Mouse (Mus musculus) liver, embryonic 15.5 days (tissue): ENCODE data around the gene Nnat. TPM values are rescaled to one million over a fixed set of nuclear protein-coding genes. Genes with fewer than 3 reads are reported as not detected.

Source experiments
- ATAC-seq: fragments of 200-750 bp; cut with Nextera tagmentation; 2 replicates; pipeline ENCODE4 v1.8.0; 2017; ENCODE audit warnings: moderate number of reproducible peaks, mild to moderate bottlenecking, moderate library complexity; ENCODE audit not compliant: insufficient read depth
- H3K27ac ChIP-seq: fragments of 300-500 bp; sonication (generic); replicated peaks from 2 replicates; pipeline ENCODE4 v1.5.1; 2015; ENCODE audit warnings: mild to moderate bottlenecking, inconsistent platforms
- H3K27me3 ChIP-seq: fragments of 300-500 bp; sonication (generic); 2 replicates; pipeline ENCODE4 v1.6.1; 2015; ENCODE audit warnings: mild to moderate bottlenecking, inconsistent platforms
- H3K36me3 ChIP-seq: fragments of 300-500 bp; sonication (generic); replicated peaks from 2 replicates; pipeline ENCODE4 v1.6.1; 2015; ENCODE audit warnings: moderate library complexity, mild to moderate bottlenecking, inconsistent platforms
- H3K4me1 ChIP-seq: fragments of 300-500 bp; sonication (generic); replicated peaks from 2 replicates; pipeline ENCODE4 v1.6.1; 2015; ENCODE audit warnings: inconsistent platforms
- H3K4me2 ChIP-seq: fragments of 300-500 bp; sonication (generic); 2 replicates; pipeline ENCODE4 v1.6.1; 2015; ENCODE audit warnings: moderate library complexity, mild to moderate bottlenecking, inconsistent platforms
- H3K4me3 ChIP-seq: fragments of 300-500 bp; sonication (generic); replicated peaks from 2 replicates; pipeline ENCODE4 v1.5.1; 2015; ENCODE audit warnings: mild to moderate bottlenecking, inconsistent platforms
- H3K9ac ChIP-seq: fragments of 300-500 bp; sonication (generic); 2 replicates; pipeline ENCODE4 v1.6.1; 2015; ENCODE audit warnings: moderate library complexity, mild to moderate bottlenecking, inconsistent platforms
- H3K9me3 ChIP-seq: fragments of 300-500 bp; sonication (generic); replicated peaks from 2 replicates; pipeline ENCODE4 v1.6.1; 2016; ENCODE audit warnings: inconsistent platforms
- WGBS: fragments of 180-500 bp; shearing (Covaris S2); methylation state at CpG from one replicate; pipeline ENCODE4 v1.1.7; 2015; ENCODE audit warnings: mixed read lengths; ENCODE audit not compliant: insufficient replicate concordance; 5-methylcytosine and 5-hydroxymethylcytosine counted together
- polyA plus RNA-seq: library from polyadenylated mRNA; unstranded; fragments of >200 nt; fragmentation: Nextera tagmentation; extraction: Ambion mirVana; gene quantifications from 2 replicates; pipeline ENCODE4 v1.2.1, GENCODE M21; 2015

Nnat gene
- polyA plus RNA-seq, 1 experiment from 2014 or later: 17.1 TPM

DNA sequence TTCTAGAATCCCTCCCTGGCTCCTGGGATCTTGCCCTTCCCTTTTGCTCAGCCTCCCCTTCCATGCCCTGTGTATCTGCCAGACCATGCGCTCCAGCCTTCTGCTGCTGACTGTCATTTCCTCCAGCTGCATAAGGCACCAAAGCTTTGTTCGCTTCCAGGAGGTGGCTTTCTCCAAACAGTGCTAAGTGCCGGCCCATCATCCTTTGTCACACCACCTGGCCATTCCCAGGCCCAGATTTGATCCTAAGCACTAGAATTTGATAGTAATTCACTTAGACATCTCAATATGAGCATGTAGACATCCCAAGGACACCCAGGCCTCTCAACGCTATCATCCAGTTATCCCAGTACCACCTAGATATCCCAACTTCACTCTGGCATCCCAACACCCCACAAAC, 25.7 kb upstream of the Nnat start:
- Histone ChIP-seq H3K4me3 (no peak overlapping the region), H3K4me1 (no peaks in the 10 kb centered on the region), H3K27ac (no peak overlapping the region), H3K36me3 (no peaks in the 10 kb centered on the region), H3K27me3 (peaks cover 9% of the 10 kb centered on the region; the same call in 1 of the 2 replicates), H3K4me2 (no peak overlapping the region), H3K9ac (no peak overlapping the region), H3K9me3 (no peaks in the 10 kb centered on the region)
- no peak for ATAC-seq
- 59% methylated on average over 4 of the region's 4 CpGs for WGBS

DNA sequence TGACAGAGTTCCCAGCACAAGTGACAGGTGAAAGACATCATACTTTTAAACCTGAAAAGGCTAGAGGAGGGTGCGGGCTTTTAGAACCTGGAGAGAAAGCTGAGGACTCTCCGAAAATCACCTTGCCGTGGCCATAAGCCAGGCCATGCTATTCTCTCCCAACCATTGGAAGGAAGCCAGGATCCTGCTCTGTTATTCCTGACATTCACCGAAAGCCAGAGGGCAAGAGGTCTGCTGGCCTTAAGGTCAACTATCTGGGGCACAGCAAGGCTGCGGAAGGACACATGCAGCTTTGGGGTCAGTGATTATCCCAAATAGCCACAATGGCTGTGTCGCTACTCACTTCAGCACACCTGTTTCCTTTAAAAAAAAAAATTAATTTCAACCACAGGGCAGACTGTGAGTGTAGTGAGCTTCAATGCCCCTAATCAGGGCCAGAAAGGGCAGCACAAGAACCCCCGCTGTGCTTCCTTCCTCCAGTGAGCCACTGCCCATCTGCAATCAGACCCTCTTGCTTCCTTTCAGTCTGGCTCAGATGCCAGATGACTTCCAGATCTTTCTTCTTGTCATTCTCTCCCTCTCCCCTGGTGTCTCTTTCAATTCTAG, 23.3 kb upstream of the Nnat start:
- Histone ChIP-seq H3K4me1 (peaks cover 15% of the 10 kb centered on the region), H3K27ac (no peak overlapping the region), H3K9ac (no peak overlapping the region), H3K27me3 (peaks cover 9% of the 10 kb centered on the region; the same call in 1 of the 2 replicates), H3K9me3 (no peaks in the 10 kb centered on the region), H3K36me3 (no peaks in the 10 kb centered on the region), H3K4me3 (no peak overlapping the region), H3K4me2 (no peak overlapping the region)
- 44% methylated on average over 7 of the region's 7 CpGs for WGBS
- 0 out of 2 replicates have a peak, but pooled peaks have one; percentile 37 for ATAC-seq

DNA sequence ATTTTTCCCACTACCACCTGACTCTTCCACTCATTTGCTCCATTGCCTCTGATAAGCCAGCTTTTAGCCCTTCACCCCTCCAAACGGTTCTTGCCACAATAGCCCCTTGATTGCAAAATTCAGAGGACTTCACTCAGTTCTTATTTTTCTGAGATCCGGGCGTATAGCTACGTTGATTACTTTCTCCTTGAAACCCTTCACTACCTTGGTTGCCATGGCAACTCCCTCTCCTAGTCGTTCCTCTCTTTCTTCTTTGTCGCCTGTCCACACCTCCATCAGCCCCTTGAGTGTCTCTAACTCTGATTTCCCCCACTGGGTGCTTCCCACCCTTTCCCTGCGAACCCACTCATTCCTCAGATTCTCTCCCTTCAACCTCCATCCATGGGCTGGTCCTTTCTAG, 22.8 kb upstream of the Nnat start:
- H3K27ac ChIP-seq: no peak overlapping the region
- no peak overlapping the region for H3K4me2 ChIP-seq
- H3K27me3 ChIP-seq: peaks cover 8% of the 10 kb centered on the region; the same call in 1 of the 2 replicates
- no peak for ATAC-seq
- H3K4me1 ChIP-seq: peaks cover 19% of the 10 kb centered on the region
- no peaks in the 10 kb centered on the region for H3K36me3 ChIP-seq
- H3K9me3 ChIP-seq: no peaks in the 10 kb centered on the region
- no peak overlapping the region for H3K9ac ChIP-seq
- WGBS: 43% methylated on average over 7 of the region's 7 CpGs
- no peak overlapping the region for H3K4me3 ChIP-seq

- no peak overlapping the region for H3K4me2 ChIP-seq
- WGBS: 64% methylated on average over 24 of the region's 24 CpGs
- no peak for ATAC-seq
Observed at GRCm38 (mm10) chr2:157540073-157540952, 19.6 kb upstream of the Nnat start.

GRCm38 (mm10) chr2:157540953-157541569, 18.8 kb upstream of the Nnat start:
- no peak for ATAC-seq
- Histone ChIP-seq H3K4me2 (no peak overlapping the region), H3K4me3 (no peak overlapping the region), H3K9me3 (no peaks in the 10 kb centered on the region), H3K4me1 (peaks cover 22% of the 10 kb centered on the region), H3K9ac (no peak overlapping the region), H3K27ac (no peak overlapping the region), H3K27me3 (peaks cover 7% of the 10 kb centered on the region; the same call in 1 of the 2 replicates), H3K36me3 (no peaks in the 10 kb centered on the region)
- 58% methylated on average over 9 of the region's 9 CpGs for WGBS

More at GRCm38 (mm10) chr2:157540073-157540952, 19.6 kb upstream of the Nnat start:
- Histone ChIP-seq H3K36me3 (no peaks in the 10 kb centered on the region), H3K27ac (no peak overlapping the region), H3K9me3 (no peaks in the 10 kb centered on the region), H3K4me3 (no peak overlapping the region), H3K9ac (no peak overlapping the region), H3K27me3 (peaks cover 7% of the 10 kb centered on the region; the same call in 1 of the 2 replicates), H3K4me1 (peaks cover 22% of the 10 kb centered on the region)

- H3K36me3 ChIP-seq: no peaks in the 10 kb centered on the region
- 68% methylated on average over 8 of the region's 8 CpGs for WGBS
- peaks cover 7% of the 10 kb centered on the region; the same call in 1 of the 2 replicates for H3K27me3 ChIP-seq
- H3K4me3 ChIP-seq: no peak overlapping the region
- H3K9ac ChIP-seq: no peak overlapping the region
- H3K4me2 ChIP-seq: no peak overlapping the region
- no peak for ATAC-seq
- H3K4me1 ChIP-seq: peaks cover 22% of the 10 kb centered on the region
- H3K27ac ChIP-seq: no peak overlapping the region
- no peaks in the 10 kb centered on the region for H3K9me3 ChIP-seq
Observed at GRCm38 (mm10) chr2:157541631-157542030, 18.2 kb upstream of the Nnat start.

DNA sequence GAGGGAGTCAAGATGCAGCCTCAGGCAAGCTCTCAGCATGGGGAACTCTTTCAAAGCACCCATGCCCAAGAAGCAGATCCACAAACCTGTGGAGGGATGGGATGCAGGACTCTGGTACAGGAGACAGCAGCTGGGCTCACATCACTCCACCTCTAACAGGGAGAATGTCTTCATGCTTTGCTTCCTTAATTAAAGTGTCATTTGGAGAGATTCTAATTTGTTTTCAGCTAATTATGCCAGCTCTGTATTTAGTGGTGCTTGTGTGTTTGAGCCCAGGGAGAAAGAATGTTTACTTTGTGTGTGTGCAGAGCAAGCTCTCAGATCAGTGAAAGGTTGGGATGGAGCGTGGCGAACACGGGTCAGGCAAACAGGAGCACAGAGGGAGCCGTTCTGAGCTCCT, 17.5 kb upstream of the Nnat start:
- no peak overlapping the region for H3K4me2 ChIP-seq
- no peak overlapping the region for H3K9ac ChIP-seq
- H3K27ac ChIP-seq: no peak overlapping the region
- no peaks in the 10 kb centered on the region for H3K36me3 ChIP-seq
- H3K9me3 ChIP-seq: no peaks in the 10 kb centered on the region
- peaks cover 7% of the 10 kb centered on the region; the same call in 1 of the 2 replicates for H3K27me3 ChIP-seq
- peaks cover 22% of the 10 kb centered on the region for H3K4me1 ChIP-seq
- WGBS: 64% methylated on average over 4 of the region's 4 CpGs
- ATAC-seq: no peak
- no peak overlapping the region for H3K4me3 ChIP-seq

DNA sequence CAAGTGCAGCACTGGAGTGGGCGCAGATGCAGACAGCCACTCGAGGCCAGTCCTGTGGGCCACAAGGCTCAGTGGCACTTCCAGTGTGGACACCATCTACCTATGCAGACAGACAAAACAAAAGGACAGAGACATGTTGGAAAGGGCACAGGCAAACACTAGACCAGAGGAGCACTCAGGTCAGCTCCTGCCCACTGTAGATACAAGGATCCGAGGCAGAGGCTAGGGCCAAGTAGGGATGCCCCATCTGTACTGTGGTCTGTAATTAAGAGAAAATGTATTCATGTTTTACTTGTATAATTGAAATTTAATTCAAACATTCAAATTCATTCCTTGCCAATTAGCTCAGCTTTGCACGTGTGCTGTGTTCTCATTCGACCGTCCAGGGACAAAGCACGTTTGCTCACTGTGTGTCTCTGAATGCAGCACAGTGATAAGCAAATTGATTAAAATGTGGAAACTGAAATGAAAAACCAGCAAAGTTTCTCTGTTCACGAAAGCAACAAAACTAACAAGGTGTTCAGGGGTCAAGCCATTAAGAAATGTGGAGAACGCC, 15.5 kb upstream of the Nnat start:
- 71% methylated on average over 9 of the region's 9 CpGs for WGBS
- ATAC-seq: no peak
- no peak overlapping the region for H3K9ac ChIP-seq
- H3K36me3 ChIP-seq: no peaks in the 10 kb centered on the region
- H3K9me3 ChIP-seq: no peaks in the 10 kb centered on the region
- no peak overlapping the region for H3K27ac ChIP-seq
- no peak overlapping the region for H3K4me2 ChIP-seq
- peaks cover 22% of the 10 kb centered on the region for H3K4me1 ChIP-seq
- H3K27me3 ChIP-seq: no peaks in the 10 kb centered on the region
- no peak overlapping the region for H3K4me3 ChIP-seq

DNA sequence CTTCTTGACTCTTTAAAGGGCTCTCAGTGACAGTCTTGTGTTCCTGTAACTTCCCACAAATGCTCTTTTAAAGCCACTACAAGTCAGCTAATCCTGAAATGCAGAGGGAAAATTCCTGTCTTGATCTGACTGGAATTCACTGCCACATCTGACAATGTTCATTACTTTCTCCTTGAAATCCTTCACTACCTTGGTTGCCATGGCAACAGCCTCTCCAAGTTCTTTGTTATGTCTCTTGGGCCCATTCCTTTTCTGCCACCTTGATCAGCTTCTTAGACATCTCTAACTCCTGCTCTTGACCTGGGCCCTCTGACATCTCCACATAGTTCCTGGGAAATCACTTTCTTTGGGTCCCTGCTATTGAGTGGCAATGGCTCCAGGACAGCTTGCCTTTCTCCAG, 13.2 kb upstream of the Nnat start:
- no peaks in the 10 kb centered on the region for H3K36me3 ChIP-seq
- no peaks in the 10 kb centered on the region for H3K9me3 ChIP-seq
- no peaks in the 10 kb centered on the region for H3K27me3 ChIP-seq
- no peak overlapping the region for H3K27ac ChIP-seq
- H3K9ac ChIP-seq: no peak overlapping the region
- H3K4me2 ChIP-seq: no peak overlapping the region
- no peak for ATAC-seq
- H3K4me1 ChIP-seq: peaks cover 6% of the 10 kb centered on the region; the same call in 1 of the 2 replicates
- H3K4me3 ChIP-seq: no peak overlapping the region

- ATAC-seq: no peak
- WGBS: 52% methylated on average over 4 of the region's 4 CpGs
- no peak overlapping the region for H3K27ac ChIP-seq
- no peaks in the 10 kb centered on the region for H3K36me3 ChIP-seq
- no peaks in the 10 kb centered on the region; the same call in 1 of the 2 replicates for H3K4me1 ChIP-seq
- H3K4me3 ChIP-seq: no peak overlapping the region
- no peak overlapping the region for H3K4me2 ChIP-seq
- H3K9ac ChIP-seq: no peak overlapping the region
- H3K9me3 ChIP-seq: no peaks in the 10 kb centered on the region
- no peaks in the 10 kb centered on the region for H3K27me3 ChIP-seq
Observed at GRCm38 (mm10) chr2:157550292-157550691, 9.6 kb upstream of the Nnat start.
